Mouse (Mus musculus) heart, postnatal 10 days (tissue): ENCODE data around the gene Nlgn2. TPM values are rescaled to one million over a fixed set of nuclear protein-coding genes. Genes with fewer than 3 reads are reported as not detected.

Experiments used
- microRNA-seq, 2 experiments: library from miRNA; unstranded; fragments of <30 nt; microRNA quantifications; one replicate each; pipeline ENCODE4 v1.2.0; 2022
- total RNA-seq, 2 experiments: library from RNA; stranded (reverse); gene quantifications; 2 replicates each; pipeline ENCODE4 v1.2.3; 2021

The Nlgn2 gene
- total RNA-seq, 2 experiments from 2014 or later, result 13.6 TPM

Small RNA genes lying within 50 kb of the gene (microRNA-seq; reads per million reads assigned to microRNA genes)
- gene Mir6924, result 0 reads per million in 2 experiments

Other genes with a start within 250 kb of the Nlgn2 start
- gene Atp1b2, start 231.8 kb downstream of the Nlgn2 start, total RNA-seq, result 10 to 100 TPM; 29.9 to 36.5 TPM
- not detected for gene Shbg, start 219.9 kb downstream of the Nlgn2 start, total RNA-seq
- 1 to 10 TPM; 4.3 to 4.7 TPM for gene Sat2, start 215.8 kb downstream of the Nlgn2 start, total RNA-seq
- 10 to 100 TPM; 72.1 to 78.7 TPM for gene Fxr2, start 204.8 kb downstream of the Nlgn2 start, total RNA-seq
- not detected for gene Sox15, start 182.5 kb downstream of the Nlgn2 start, total RNA-seq
- gene Mpdu1, start 175.1 kb downstream of the Nlgn2 start, total RNA-seq, result 10 to 100 TPM; 33.1 to 33.7 TPM
- 1 to 10 TPM; 5.8 to 7.8 TPM for gene Cd68, start 171.6 kb downstream of the Nlgn2 start, total RNA-seq
- 100 to 1,000 TPM; 389 to 397 TPM for gene Eif4a1, start 165.4 kb downstream of the Nlgn2 start, total RNA-seq
- 10 to 100 TPM; 48.9 to 49.6 TPM for gene Senp3, start 155.7 kb downstream of the Nlgn2 start, total RNA-seq
- gene Tnfsf13, start 152.0 kb downstream of the Nlgn2 start, total RNA-seq, result 1 to 10 TPM; 2.1 to 2.4 TPM
- 10 to 100 TPM; 19.6 to 20.3 TPM for gene Tnfsf12, start 141.9 kb downstream of the Nlgn2 start, total RNA-seq
- gene Tnfsfm13, start 141.7 kb downstream of the Nlgn2 start, total RNA-seq, result 1 to 10 TPM; 5.1 to 5.2 TPM
- gene Polr2a, start 79.1 kb downstream of the Nlgn2 start, total RNA-seq, result 10 to 100 TPM; 44.5 to 47.5 TPM
- gene Slc35g3, start 75.8 kb downstream of the Nlgn2 start, total RNA-seq, result under 1 TPM; 0.17 to 0.40 TPM
- gene Zbtb4, start 71.9 kb downstream of the Nlgn2 start, total RNA-seq, result 10 to 100 TPM; 42.2 to 43.9 TPM
- gene Chrnb1, start 41.8 kb downstream of the Nlgn2 start, total RNA-seq, result 1 to 10 TPM; 5.8 to 7.1 TPM
- 1 to 10 TPM; 1.9 to 3.5 TPM for gene Fgf11, start 35.9 kb downstream of the Nlgn2 start, total RNA-seq
- 1 to 10 TPM in 1 of 2 experiments, under 1 TPM in 1; 0.94 to 1.2 TPM for gene Tmem102, start 32.2 kb downstream of the Nlgn2 start, total RNA-seq
- not detected for gene Gm39566, start 22.5 kb downstream of the Nlgn2 start, total RNA-seq
- not detected for gene Spem2, start 19.3 kb downstream of the Nlgn2 start, total RNA-seq
- gene Spem1, start 15.6 kb downstream of the Nlgn2 start, total RNA-seq, result not detected
- gene Tmem256, start 730 bp upstream of the Nlgn2 start, total RNA-seq, result 100 to 1,000 TPM; 130 to 151 TPM
- gene Plscr3, start 8.6 kb upstream of the Nlgn2 start, total RNA-seq, result 10 to 100 TPM; 52.5 to 59.7 TPM
- not detected for gene Tnk1, start 20.9 kb upstream of the Nlgn2 start, total RNA-seq
- gene Tmem95, start 40.2 kb upstream of the Nlgn2 start, total RNA-seq, result not detected
- gene Kctd11, start 43.6 kb upstream of the Nlgn2 start, total RNA-seq, result 1 to 10 TPM; 3.0 to 3.5 TPM
- gene Acap1, start 57.8 kb upstream of the Nlgn2 start, total RNA-seq, result 1 to 10 TPM; 2.7 to 3.0 TPM
- 1 to 10 TPM; 2.1 to 2.7 TPM for gene 2810408A11Rik, start 63.2 kb upstream of the Nlgn2 start, total RNA-seq
- 10 to 100 TPM; 39.2 to 39.9 TPM for gene Neurl4, start 63.3 kb upstream of the Nlgn2 start, total RNA-seq
- 10 to 100 TPM; 29.4 to 30.5 TPM for gene Gps2, start 76.1 kb upstream of the Nlgn2 start, total RNA-seq
- 100 to 1,000 TPM; 488 to 490 TPM for gene Eif5a, start 84.2 kb upstream of the Nlgn2 start, total RNA-seq
- 10 to 100 TPM; 22.7 to 25.7 TPM for gene Ybx2, start 98.0 kb upstream of the Nlgn2 start, total RNA-seq
- gene Slc2a4, start 110.4 kb upstream of the Nlgn2 start, total RNA-seq, result 100 to 1,000 TPM; 135 to 144 TPM
- not detected for gene Cldn7, start 127.0 kb upstream of the Nlgn2 start, total RNA-seq
- 100 to 1,000 TPM; 144 to 159 TPM for gene Ctdnep1, start 143.4 kb upstream of the Nlgn2 start, total RNA-seq
- gene Elp5, start 144.7 kb upstream of the Nlgn2 start, total RNA-seq, result 10 to 100 TPM; 60.7 to 64.6 TPM
- gene Gabarap, start 153.4 kb upstream of the Nlgn2 start, total RNA-seq, result 100 to 1,000 TPM; 275 to 295 TPM
- 10 to 100 TPM; 23.1 to 27.7 TPM for gene Phf23, start 158.0 kb upstream of the Nlgn2 start, total RNA-seq
- 10 to 100 TPM in 1 of 2 experiments, 1 to 10 TPM in 1; 8.6 to 11.8 TPM for gene Dvl2, start 162.8 kb upstream of the Nlgn2 start, total RNA-seq
- 1,000 to 10,000 TPM; 1,260 to 1,282 TPM for gene Acadvl, start 177.6 kb upstream of the Nlgn2 start, total RNA-seq
- 10 to 100 TPM; 11.5 to 12.0 TPM for gene Dlg4, start 179.2 kb upstream of the Nlgn2 start, total RNA-seq
- gene Asgr1, start 216.3 kb upstream of the Nlgn2 start, total RNA-seq, result under 1 TPM in 1 of 2 experiments, not detected in 1; 0.22 TPM